Mouse (Mus musculus) layer of hippocampus, adult 11-12 months (tissue): ENCODE measurements around the gene Olfr955.

Experiments
- DNase-seq: peaks from one replicate; pipeline ENCODE4 v3.0.0; 2022; ENCODE audit warnings: low spot score

Gene Olfr955

DNA sequence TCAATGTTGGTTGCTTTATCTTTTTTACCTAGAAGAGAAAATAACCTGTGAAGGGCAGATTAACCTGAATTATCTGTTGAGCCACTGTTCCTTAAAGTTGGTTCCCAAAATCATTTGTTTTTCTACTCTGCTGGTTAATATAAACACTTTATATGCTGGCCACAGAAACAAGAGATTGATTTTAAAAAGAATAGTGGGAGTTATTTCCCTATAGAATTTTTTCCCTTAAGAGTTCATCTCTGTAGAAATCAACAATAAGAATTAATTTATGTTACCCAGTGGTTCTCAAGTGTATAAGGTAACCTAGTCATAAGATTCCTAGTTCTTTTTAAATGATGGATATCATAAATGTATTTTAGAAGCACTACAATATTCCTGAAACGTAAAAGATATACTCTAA, at the start of gene Olfr955:
TSS of gene Olfr955 (minus strand) at position 101 of the 400 bp plus-strand sequence.
- DNase-seq, result no peak

DNA sequence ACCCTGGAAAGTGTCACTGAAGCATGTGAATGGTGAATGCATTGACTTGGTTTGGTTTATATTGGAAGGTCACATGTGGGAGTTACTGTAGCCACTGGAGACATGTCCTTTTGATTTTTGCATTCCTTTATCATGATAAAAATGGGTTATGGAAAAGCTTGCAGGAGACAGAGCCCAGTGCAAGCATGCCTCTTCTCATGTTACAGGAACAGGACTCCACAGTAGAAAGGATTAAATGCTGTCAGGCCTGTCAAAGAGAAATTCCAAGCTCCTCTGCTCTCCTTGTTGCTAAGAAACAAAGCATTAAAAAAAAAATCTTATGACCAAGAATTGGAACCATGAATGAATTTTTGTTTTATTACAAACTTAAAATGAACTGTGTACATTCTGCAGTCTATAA, 46.9 kb upstream of the Olfr955 start:
- no peak for DNase-seq

GRCm38 (mm10) chr9:39515531-39515930, 43.8 kb upstream of the Olfr955 start, which contains the start of gene Olfr957:
TSS of gene Olfr957 (minus strand) at chr9:39515809.
- DNase-seq, result no peak

DNA sequence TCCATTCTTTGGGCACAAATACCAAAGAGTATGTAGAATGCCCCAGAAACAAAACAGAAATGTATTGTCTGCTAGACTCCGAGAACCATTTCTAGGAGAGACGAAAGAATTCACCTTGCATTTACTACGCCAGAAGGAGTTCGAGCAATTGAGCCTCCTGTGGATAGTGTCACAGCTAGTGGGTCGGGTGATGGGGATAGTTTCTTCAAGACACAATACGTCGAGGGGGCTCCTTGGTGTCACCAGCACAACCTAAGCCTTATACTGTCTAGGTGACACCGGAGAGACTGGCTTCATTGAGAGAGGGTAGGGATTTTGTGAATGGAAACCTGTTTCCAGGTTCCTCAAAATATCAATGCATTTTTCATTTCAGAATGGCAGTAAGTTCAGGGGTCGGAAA, 37.7 kb upstream of the Olfr955 start:
- no peak for DNase-seq

DNA sequence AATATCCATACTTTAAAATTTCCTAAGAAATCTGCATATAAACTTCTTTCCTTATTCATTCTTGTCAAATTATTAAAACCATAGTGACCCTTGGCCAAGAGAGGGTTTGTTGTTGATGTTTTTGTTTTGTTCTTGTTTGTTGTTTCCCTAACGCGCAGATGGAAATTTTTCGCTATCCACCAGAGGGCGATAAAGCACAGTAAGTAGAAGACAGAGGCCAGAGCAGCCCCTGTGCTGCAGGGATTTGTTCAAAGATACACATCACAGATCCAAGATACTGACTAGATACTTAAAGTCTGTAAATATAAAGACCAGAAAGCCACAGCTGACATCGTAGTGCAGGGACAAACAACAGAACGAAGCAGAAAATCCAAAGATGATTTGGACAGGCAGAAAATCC, 37.3 kb upstream of the Olfr955 start:
- peak; percentile 75 for DNase-seq

DNA sequence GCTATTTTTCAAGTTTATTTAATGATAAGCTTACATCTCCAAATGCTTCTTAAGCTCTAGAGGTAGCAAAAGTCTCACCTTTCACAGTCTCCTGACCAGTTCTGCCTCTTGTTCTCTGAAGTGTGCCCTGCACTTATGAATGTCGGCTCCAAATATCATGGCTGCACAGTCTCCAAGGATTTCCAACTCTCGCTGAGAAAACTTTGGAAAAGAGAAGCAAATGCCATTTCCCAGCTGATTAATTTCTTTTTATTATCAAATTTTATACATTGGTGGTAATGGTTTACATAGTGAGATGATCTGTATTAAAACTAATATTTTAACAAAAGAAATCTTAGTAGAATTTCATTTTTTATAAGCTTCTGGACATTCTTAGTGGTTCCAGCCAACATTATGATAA, 22.2 kb upstream of the Olfr955 start, which contains the start of gene Olfr44:
TSS of gene Olfr44 (minus strand) at position 101 of the 400 bp plus-strand sequence.
- DNase-seq, result no peak

GRCm38 (mm10) chr9:39456401-39456800, 15.3 kb downstream of the Olfr955 start, which contains the start of gene Olfr954:
TSS of gene Olfr954 (plus strand) at chr9:39456701.
- DNase-seq, result no peak

- DNase-seq, result no peak
Measured at GRCm38 (mm10) chr9:39427048-39427447, 44.7 kb downstream of the Olfr955 start, which contains the start of gene Olfr952. TSS of gene Olfr952 (minus strand) at chr9:39427148.
